Comparison of ENCODE assay signal across 9 mouse cellular contexts in the genomic region with DNA sequence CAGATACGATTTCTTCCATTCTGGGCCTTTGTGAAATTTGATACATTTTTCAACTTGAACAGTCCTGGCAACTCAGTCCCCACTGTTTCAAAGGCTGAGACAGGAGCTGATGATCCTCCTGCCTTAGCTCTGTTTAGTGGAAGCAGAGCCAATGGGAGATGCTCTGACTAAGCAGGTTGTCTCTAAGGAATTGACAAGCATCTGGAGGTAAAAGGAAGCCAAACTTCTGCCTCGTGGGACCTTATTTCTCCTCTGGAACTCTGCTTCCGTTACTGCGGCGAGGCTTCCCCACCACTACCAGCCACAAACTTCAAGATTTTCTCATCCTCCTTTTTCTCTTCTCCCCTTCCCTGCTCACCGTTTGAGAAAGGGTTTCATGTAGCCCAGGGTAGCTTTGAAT.
"Had no signal": no experiment of that assay in that cellular context is flagged by ENCODE, and none has a peak within 500 bp of the region (broad histone marks: within the 10 kb centered on the region; RNA-seq: fewer than 3 reads in every experiment).

No protein-coding gene starts in this region.

- DNase-seq: kidney, postnatal 36 days; layer of hippocampus, adult 9-11 months; layer of hippocampus, postnatal 36 days; liver; liver, embryonic 13.5 days; liver, postnatal 0 days; lung, postnatal 14 days; right cerebral cortex, postnatal 14 days; thymus, postnatal 36 days had no signal
